In genomic region chr7:45589173-45589572, GRCm38 (mm10) we compare ENCODE assay signal across 7 mouse cellular contexts. TPM values are rescaled to one million over a fixed set of nuclear protein-coding genes. Genes with fewer than 3 reads are reported as not detected.
A peak's percentile ranks its signal among the peaks of the same experiment; 100 is the strongest.
DNase-seq lines count a peak whose midpoint lies in the region; ATAC-seq lines count a peak whose summit lies in the region.

No protein-coding gene starts in this region.

- no peak overlapping the region for H3K27ac ChIP-seq in intestine, embryonic 14.5 days (ENCODE audit: low read depth)
- peak overlapping the region; percentile 67 for H3K27ac ChIP-seq in midbrain, embryonic 10.5 days (replicated peaks)

- no peaks in the 10 kb centered on the region for H3K4me1 ChIP-seq in intestine, embryonic 14.5 days (replicated peaks; ENCODE audit: control insufficient read depth, insufficient read depth, low read length)
- H3K4me1 ChIP-seq in midbrain, embryonic 10.5 days: peaks cover 12% of the 10 kb centered on the region

- H3K27me3 ChIP-seq in intestine, embryonic 14.5 days (replicated peaks; ENCODE audit: control insufficient read depth, insufficient read depth, low read length): no peaks in the 10 kb centered on the region
- no peaks in the 10 kb centered on the region for H3K27me3 ChIP-seq in midbrain, embryonic 10.5 days (ENCODE audit: low read depth, poor library complexity, severe bottlenecking)

- H3K9ac ChIP-seq in intestine, embryonic 14.5 days (ENCODE audit: low read length): no peak overlapping the region

- peak; percentile 91 for ATAC-seq in intestine, embryonic 14.5 days (replicated peaks; ENCODE audit: low FRiP score, low TSS enrichment, low read depth)

- peak overlapping the region; percentile 40 for H3K4me2 ChIP-seq in intestine, embryonic 14.5 days (ENCODE audit: low read length)

- intact Hi-C loops in left cerebral cortex, postnatal 14 days (cut with DNase I): no loop called here

- H3K4me3 ChIP-seq in intestine, embryonic 14.5 days (ENCODE audit: low read depth, low read length): peak overlapping the region; percentile 21; the same call in 1 of the 2 replicates
- H3K4me3 ChIP-seq in midbrain, embryonic 10.5 days: peak overlapping the region; percentile 45

- 2% methylated on average over 19 of the region's 19 CpGs for WGBS in intestine, embryonic 14.5 days
- 8% methylated on average over 19 of the region's 19 CpGs for WGBS in midbrain, embryonic 10.5 days

- peak; percentile 85 to 86 for DNase-seq in adrenal gland, adult 18-20 months (ENCODE audit: low spot score in 2 of 2)
- peak; percentile 94 for DNase-seq in embryo, embryonic 11 days
- peak; percentile 97 for DNase-seq in gastrocnemius, postnatal 25 days
- DNase-seq in intestine, embryonic 14.5 days (ENCODE audit: low spot score): peak; percentile 95
- peak; percentile 96 to 99 for DNase-seq in left cerebral cortex, postnatal 14 days (ENCODE audit: low spot score in 2 of 2)
- peak; percentile 91 for DNase-seq in midbrain, embryonic 10.5 days (ENCODE audit: low spot score)
- peak; percentile 92 for DNase-seq in right cerebral cortex, postnatal 4 days

- H3K36me3 ChIP-seq in intestine, embryonic 14.5 days (ENCODE audit: control insufficient read depth, insufficient read depth, low read length): peaks cover 14% of the 10 kb centered on the region
- H3K36me3 ChIP-seq in midbrain, embryonic 10.5 days: peaks cover 26% of the 10 kb centered on the region

- no peaks in the 10 kb centered on the region for H3K9me3 ChIP-seq in intestine, embryonic 14.5 days (ENCODE audit: control insufficient read depth, low read length)
- no peaks in the 10 kb centered on the region for H3K9me3 ChIP-seq in midbrain, embryonic 10.5 days (replicated peaks)

RNA-seq across cellular contexts. Expression of gene Bcat2, which starts 19.2 kb away (rescaled TPM):
- total RNA-seq in adrenal gland, adult 18-20 months (2021): 100 to 1,000 TPM; 164 to 265 TPM
- 10 to 100 TPM; 56.3 to 63.9 TPM for total RNA-seq in gastrocnemius, postnatal 25 days (2021)
- polyA plus RNA-seq in intestine, embryonic 14.5 days (2014; fragmentation: Nextera tagmentation; extraction: Ambion mirVana): 56.7 and 60.1 TPM in 2 replicates
- 10 to 100 TPM; 22.6 to 25.2 TPM for total RNA-seq in left cerebral cortex, postnatal 14 days (2021)
- 32.2 and 38.2 TPM in 2 replicates for polyA plus RNA-seq in midbrain, embryonic 10.5 days (2016; fragmentation: Nextera tagmentation; extraction: Ambion mirVana)

RNA-seq across cellular contexts. Expression of gene Fgf21, which starts 26.1 kb away (rescaled TPM):
- 1 to 10 TPM in 1 of 2 experiments, not detected in 1; 1.4 TPM for total RNA-seq in adrenal gland, adult 18-20 months (2021)
- total RNA-seq in gastrocnemius, postnatal 25 days (2021): not detected
- 0.19 and 0.58 TPM in 2 replicates for polyA plus RNA-seq in intestine, embryonic 14.5 days (2014; fragmentation: Nextera tagmentation; extraction: Ambion mirVana)
- not detected for total RNA-seq in left cerebral cortex, postnatal 14 days (2021)
- not detected in 2 replicates for polyA plus RNA-seq in midbrain, embryonic 10.5 days (2016; fragmentation: Nextera tagmentation; extraction: Ambion mirVana)

RNA-seq across cellular contexts. Expression of gene Fut1, which starts 27.9 kb away (rescaled TPM):
- total RNA-seq in adrenal gland, adult 18-20 months (2021): not detected
- total RNA-seq in gastrocnemius, postnatal 25 days (2021): not detected
- 0.65 and 0.70 TPM in 2 replicates for polyA plus RNA-seq in intestine, embryonic 14.5 days (2014; fragmentation: Nextera tagmentation; extraction: Ambion mirVana)
- total RNA-seq in left cerebral cortex, postnatal 14 days (2021): not detected
- polyA plus RNA-seq in midbrain, embryonic 10.5 days (2016; fragmentation: Nextera tagmentation; extraction: Ambion mirVana): not detected in 2 replicates

RNA-seq across cellular contexts. Expression of gene Izumo1, which starts 32.4 kb away (rescaled TPM):
- under 1 TPM; 0.22 to 0.33 TPM for total RNA-seq in adrenal gland, adult 18-20 months (2021)
- not detected for total RNA-seq in gastrocnemius, postnatal 25 days (2021)
- 0.13 and 0.27 TPM in 2 replicates for polyA plus RNA-seq in intestine, embryonic 14.5 days (2014; fragmentation: Nextera tagmentation; extraction: Ambion mirVana)
- total RNA-seq in left cerebral cortex, postnatal 14 days (2021): under 1 TPM in 1 of 2 experiments, not detected in 1; 0.26 TPM
- polyA plus RNA-seq in midbrain, embryonic 10.5 days (2016; fragmentation: Nextera tagmentation; extraction: Ambion mirVana): 0.16 TPM in 1 of 2 replicates, not detected in the other

RNA-seq across cellular contexts. Expression of gene Hsd17b14, which starts 34.5 kb away (rescaled TPM):
- 1 to 10 TPM in 1 of 2 experiments, under 1 TPM in 1; 0.83 to 3.0 TPM for total RNA-seq in adrenal gland, adult 18-20 months (2021)
- 1 to 10 TPM in 1 of 2 experiments, under 1 TPM in 1; 0.99 to 1.2 TPM for total RNA-seq in gastrocnemius, postnatal 25 days (2021)
- 2.3 and 2.5 TPM in 2 replicates for polyA plus RNA-seq in intestine, embryonic 14.5 days (2014; fragmentation: Nextera tagmentation; extraction: Ambion mirVana)
- total RNA-seq in left cerebral cortex, postnatal 14 days (2021): not detected
- 0.43 and 0.55 TPM in 2 replicates for polyA plus RNA-seq in midbrain, embryonic 10.5 days (2016; fragmentation: Nextera tagmentation; extraction: Ambion mirVana)
